Mouse (Mus musculus) C2C12 (cell line): ENCODE measurements around the gene Bfsp2.

Source experiments
- CEBPB ChIP-seq: IDR thresholded peaks from one replicate; pipeline ENCODE4 v1.6.1; 2011; ENCODE audit warnings: low read depth, mild to moderate bottlenecking, control low read depth, moderate library complexity
- CTCF ChIP-seq: IDR thresholded peaks from one replicate; pipeline ENCODE4 v1.5.1; 2011; ENCODE audit not compliant: control insufficient read depth, insufficient read depth, insufficient read length
- FOSL1 ChIP-seq: IDR thresholded peaks from one replicate; pipeline ENCODE4 v1.8.0; 2011; ENCODE audit warnings: mild to moderate bottlenecking, low read length; ENCODE audit not compliant: poor library complexity, insufficient read depth, severe bottlenecking
- MAX ChIP-seq: IDR thresholded peaks from one replicate; pipeline ENCODE4 v1.6.1; 2011; ENCODE audit warnings: mild to moderate bottlenecking, control low read depth
- MYOD1 ChIP-seq: IDR thresholded peaks from one replicate; pipeline ENCODE4 v1.6.1; 2011; ENCODE audit warnings: low read depth; ENCODE audit not compliant: control insufficient read depth, insufficient read length
- MYOG ChIP-seq: IDR thresholded peaks from one replicate; pipeline ENCODE4 v1.6.1; 2011; ENCODE audit not compliant: control insufficient read depth, insufficient read length; ENCODE audit errors: extremely low read depth
- USF1 ChIP-seq: IDR thresholded peaks from one replicate; pipeline ENCODE4 v1.6.1; 2011; ENCODE audit warnings: low read depth, mild to moderate bottlenecking, control low read depth, moderate library complexity

DNA sequence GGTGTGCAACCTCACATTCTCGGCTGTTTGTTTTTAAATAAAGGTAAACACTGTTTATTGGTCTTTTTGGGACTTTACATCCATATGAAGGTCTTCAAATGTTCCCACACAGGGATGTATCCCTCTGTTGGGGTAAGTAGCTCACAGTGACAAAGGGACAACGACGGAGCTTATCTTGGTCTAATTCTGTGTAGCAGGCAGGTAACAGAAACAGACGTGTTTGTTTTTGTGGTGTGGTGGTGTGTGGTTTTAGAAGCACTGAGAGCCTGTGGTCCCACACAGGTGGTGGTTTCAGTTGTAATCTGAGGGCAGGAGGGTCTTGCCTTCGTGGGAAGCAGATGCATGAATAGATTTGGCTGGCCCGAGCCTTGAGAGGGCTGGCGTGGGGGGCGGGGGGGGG, 56.3 kb downstream of the Bfsp2 start:
- no peak for TF ChIP-seq CTCF
- no peak for TF ChIP-seq MYOG
- TF ChIP-seq MAX, result no peak
- TF ChIP-seq USF1, result no peak
- TF ChIP-seq CEBPB, result no peak
- no peak for TF ChIP-seq FOSL1
- no peak for TF ChIP-seq MYOD1
